Comparison of ENCODE assay signal across 10 mouse cellular contexts in the genomic region with DNA sequence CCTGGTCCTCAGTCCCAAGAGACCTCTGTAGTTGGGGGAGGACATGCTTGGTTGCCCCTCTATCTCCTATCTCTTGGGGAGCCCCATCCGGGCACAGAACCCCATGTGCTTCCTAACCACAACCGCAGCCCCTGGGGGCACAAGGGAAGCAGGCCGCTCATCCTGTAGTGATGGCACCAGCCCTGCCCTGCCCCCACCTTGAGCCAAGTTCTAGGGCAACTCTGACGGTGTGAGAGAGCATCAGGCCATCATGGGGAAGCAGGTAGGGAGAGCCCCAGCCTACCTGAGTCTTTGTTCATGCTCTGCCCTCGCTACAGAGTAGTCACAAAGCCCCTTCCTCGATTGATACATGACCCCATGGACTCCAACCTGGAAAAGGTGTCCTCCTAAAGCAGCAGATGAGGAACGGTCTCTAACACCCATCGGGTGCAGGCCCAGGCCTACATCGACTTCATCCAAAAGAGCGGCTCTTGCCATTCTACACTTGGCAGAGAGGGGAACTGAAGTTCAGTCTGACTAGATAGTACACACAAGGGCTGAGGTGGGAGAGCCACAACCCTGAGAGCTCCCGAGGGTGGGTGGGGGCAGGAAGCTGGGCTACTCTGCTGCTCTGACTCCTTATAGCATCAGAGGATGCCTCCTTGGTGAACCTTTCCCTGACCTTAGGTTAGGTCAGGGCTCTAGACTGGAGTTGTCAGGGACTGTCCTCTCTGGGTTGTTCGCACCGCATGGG. TPM values are rescaled to one million over a fixed set of nuclear protein-coding genes. Genes with fewer than 3 reads are reported as not detected.
DNase-seq lines count a peak whose midpoint lies in the region.
"Had no signal": no experiment of that assay in that cellular context is flagged by ENCODE, and none has a peak within 500 bp of the region (broad histone marks: within the 10 kb centered on the region; RNA-seq: fewer than 3 reads in every experiment).

No protein-coding gene starts in this region.

- peak; percentile 42 for DNase-seq in adrenal gland, postnatal 14 days
- DNase-seq in adrenal gland, postnatal 25 days, result no peak
- peak; percentile 34 for DNase-seq in kidney, postnatal 10 days
- no peak for DNase-seq in kidney, postnatal 14 days
- DNase-seq in lung, postnatal 25 days (ENCODE audit: low spot score), result peak; percentile 48
- peak; percentile 77 to 83 for DNase-seq in spleen, postnatal 4 days (ENCODE audit: low spot score in 2 of 2)
- no peak for DNase-seq in layer of hippocampus, postnatal 25 days (ENCODE audit: extremely low spot score in 1 of 2, low spot score in 1 of 2)
- no peak for DNase-seq in adrenal gland, adult 2 months
- DNase-seq: adrenal gland, adult 8-10 months had no signal

RNA-seq across cellular contexts. Expression of gene Lrrc32, which starts 0.5 kb away (rescaled TPM):
- 14.0 and 18.4 TPM in 2 replicates for total RNA-seq in adrenal gland, postnatal 14 days (2021)
- total RNA-seq in adrenal gland, postnatal 25 days (2021), result 10.2 and 13.4 TPM in 2 replicates
- 1 to 10 TPM; 2.7 to 3.8 TPM for total RNA-seq in layer of hippocampus, postnatal 25 days (2021)
- 10 to 100 TPM; 17.0 to 37.1 TPM for total RNA-seq in adrenal gland, adult 2 months (2021)
- 16.6 and 19.4 TPM in 2 replicates for polyA plus RNA-seq in adrenal gland, adult 2 months (2012; rRNA removed)

RNA-seq across cellular contexts. Expression of gene Gucy2d, which starts 48.3 kb away (rescaled TPM):
- total RNA-seq in adrenal gland, postnatal 14 days (2021), result not detected in 2 replicates
- not detected in 2 replicates for total RNA-seq in adrenal gland, postnatal 25 days (2021)
- total RNA-seq in layer of hippocampus, postnatal 25 days (2021), result not detected
- total RNA-seq in adrenal gland, adult 2 months (2021), result not detected
- not detected in 2 replicates for polyA plus RNA-seq in adrenal gland, adult 2 months (2012; rRNA removed)
- total RNA-seq: adrenal gland, adult 8-10 months had no signal
- polyA plus RNA-seq: limb, embryonic 11.5 days had no signal

Comparison
In these comparisons a context has a peak if more than half of its experiments do, and no peak if none do; other contexts are left out.
1. DNase-seq: peak in adrenal gland, postnatal 14 days (single experiment), kidney, postnatal 10 days (single experiment), lung, postnatal 25 days (single experiment) and spleen, postnatal 4 days (2 of 2); none in adrenal gland, postnatal 25 days (single experiment), kidney, postnatal 14 days (single experiment), layer of hippocampus, postnatal 25 days (0 of 2) and adrenal gland, adult 2 months (single experiment).